Mouse (Mus musculus) cerebellum, adult 2 months (tissue): ENCODE measurements around the gene Teddm1a.

Source experiments
- CTCF ChIP-seq: fragments of 200-500 bp; IDR thresholded peaks from 2 replicates; pipeline ENCODE4 v1.5.1; 2011; ENCODE audit warnings: low read depth, mild to moderate bottlenecking, control low read depth, low read length, moderate library complexity, borderline replicate concordance; ENCODE audit not compliant: insufficient read depth
- POLR2A ChIP-seq: fragments of 200-500 bp; IDR thresholded peaks from 2 replicates; pipeline ENCODE4 v1.6.1; 2011; ENCODE audit warnings: low read length, control low read depth, borderline replicate concordance; ENCODE audit not compliant: insufficient read depth

DNA sequence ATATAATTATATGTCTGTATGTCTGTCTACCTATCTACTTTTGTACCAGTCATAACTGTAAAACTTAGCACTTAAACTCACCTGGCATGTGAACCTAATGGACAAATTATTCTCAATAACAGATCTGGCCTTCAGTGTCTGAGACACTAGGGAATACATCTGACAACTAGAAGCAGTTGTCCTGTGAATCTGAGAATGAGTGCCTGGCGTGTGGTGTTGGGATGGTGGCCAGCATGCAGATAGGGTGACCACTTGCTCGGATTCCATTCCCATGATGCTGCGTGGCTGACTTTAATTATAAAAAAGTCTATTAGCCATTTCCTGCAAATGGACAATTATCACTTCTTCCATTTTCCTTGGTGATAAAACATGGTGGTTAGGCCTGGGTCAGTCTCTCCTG is 14.3 kb downstream of the Teddm1a start:
- TF ChIP-seq CTCF (no peak), POLR2A (no peak)
